Mouse (Mus musculus): Measurements from ENCODE around the gene Hadh. TPM values are rescaled to one million over a fixed set of nuclear protein-coding genes. Genes with fewer than 3 reads are reported as not detected.

Gene Hadh
- polyA plus RNA-seq, 1 experiment, result 1,641 TPM

GRCm38 (mm10) chr3:131295513-131296200 lies 23.8 kb upstream of the Hadh start:
- no peak overlapping the region for H3K27ac ChIP-seq (replicated peaks; ENCODE audit: low read depth, low read length)

GRCm38 (mm10) chr3:131294503-131294902 lies 22.6 kb upstream of the Hadh start:
- Histone ChIP-seq H3K27ac (replicated peaks; ENCODE audit: low read depth, low read length) (no peak overlapping the region), H3K4me3 (ENCODE audit: insufficient read depth, low read depth, low read length) (no peak overlapping the region), H3K4me1 (ENCODE audit: control insufficient read depth, insufficient read depth, insufficient read length, low read length) (no peaks in the 10 kb centered on the region)

More at GRCm38 (mm10) chr3:131295513-131296200, 23.8 kb upstream of the Hadh start:
- Histone ChIP-seq H3K4me3 (ENCODE audit: insufficient read depth, low read depth, low read length) (no peak overlapping the region), H3K4me1 (ENCODE audit: control insufficient read depth, insufficient read depth, insufficient read length, low read length) (no peaks in the 10 kb centered on the region)

GRCm38 (mm10) chr3:131292959-131293358 lies 21.1 kb upstream of the Hadh start:
- H3K4me3 ChIP-seq (ENCODE audit: insufficient read depth, low read depth, low read length), result no peak overlapping the region
- no peak overlapping the region for H3K27ac ChIP-seq (replicated peaks; ENCODE audit: low read depth, low read length)
- H3K4me1 ChIP-seq (ENCODE audit: control insufficient read depth, insufficient read depth, insufficient read length, low read length), result no peaks in the 10 kb centered on the region

GRCm38 (mm10) chr3:131292349-131292748 lies 20.4 kb upstream of the Hadh start:
- H3K4me1 ChIP-seq (ENCODE audit: control insufficient read depth, insufficient read depth, insufficient read length, low read length), result no peaks in the 10 kb centered on the region
- no peak overlapping the region for H3K27ac ChIP-seq (replicated peaks; ENCODE audit: low read depth, low read length)
- H3K4me3 ChIP-seq (ENCODE audit: insufficient read depth, low read depth, low read length), result no peak overlapping the region

- H3K4me3 ChIP-seq (ENCODE audit: insufficient read depth, low read depth, low read length), result no peak overlapping the region
- no peak overlapping the region for H3K27ac ChIP-seq (replicated peaks; ENCODE audit: low read depth, low read length)
- H3K4me1 ChIP-seq (ENCODE audit: control insufficient read depth, insufficient read depth, insufficient read length, low read length), result no peaks in the 10 kb centered on the region
Observed at GRCm38 (mm10) chr3:131291890-131292289, 20.0 kb upstream of the Hadh start.

- no peak overlapping the region for H3K4me3 ChIP-seq (ENCODE audit: insufficient read depth, low read depth, low read length)
- no peaks in the 10 kb centered on the region for H3K4me1 ChIP-seq (ENCODE audit: control insufficient read depth, insufficient read depth, insufficient read length, low read length)
- no peak overlapping the region for H3K27ac ChIP-seq (replicated peaks; ENCODE audit: low read depth, low read length)
Observed at GRCm38 (mm10) chr3:131274151-131274550, 2.2 kb upstream of the Hadh start.

GRCm38 (mm10) chr3:131272374-131273100 lies 636 bp upstream of the Hadh start:
- no peaks in the 10 kb centered on the region for H3K4me1 ChIP-seq (ENCODE audit: control insufficient read depth, insufficient read depth, insufficient read length, low read length)
- peak overlapping the region; percentile 67 for H3K27ac ChIP-seq (replicated peaks; ENCODE audit: low read depth, low read length)
- H3K4me3 ChIP-seq (ENCODE audit: insufficient read depth, low read depth, low read length), result peak overlapping the region; percentile 58

- Histone ChIP-seq H3K27ac (replicated peaks; ENCODE audit: low read depth, low read length) (peak overlapping the region; percentile 74), H3K4me1 (ENCODE audit: control insufficient read depth, insufficient read depth, insufficient read length, low read length) (peaks cover 2% of the 10 kb centered on the region; the same call in 1 of the 2 replicates), H3K4me3 (ENCODE audit: insufficient read depth, low read depth, low read length) (peak overlapping the region; percentile 91)
Observed at GRCm38 (mm10) chr3:131271157-131271556, 744 bp downstream of the Hadh start.

GRCm38 (mm10) chr3:131270381-131270780 lies 1.5 kb downstream of the Hadh start:
- Histone ChIP-seq H3K27ac (replicated peaks; ENCODE audit: low read depth, low read length) (peak overlapping the region; percentile 74), H3K4me3 (ENCODE audit: insufficient read depth, low read depth, low read length) (peak overlapping the region; percentile 91), H3K4me1 (ENCODE audit: control insufficient read depth, insufficient read depth, insufficient read length, low read length) (peaks cover 4% of the 10 kb centered on the region; the same call in 1 of the 2 replicates)

- peak overlapping the region; percentile 83 for H3K27ac ChIP-seq (replicated peaks; ENCODE audit: low read depth, low read length)
- H3K4me3 ChIP-seq (ENCODE audit: insufficient read depth, low read depth, low read length), result 0 out of 2 replicates have a peak overlapping the region, but pooled peaks have one; percentile 7
- peaks cover 12% of the 10 kb centered on the region; the same call in 1 of the 2 replicates for H3K4me1 ChIP-seq (ENCODE audit: control insufficient read depth, insufficient read depth, insufficient read length, low read length)
Observed at GRCm38 (mm10) chr3:131266366-131267050, 5.4 kb downstream of the Hadh start.

GRCm38 (mm10) chr3:131265516-131265915 lies 6.4 kb downstream of the Hadh start:
- peak overlapping the region; percentile 69 for H3K27ac ChIP-seq (replicated peaks; ENCODE audit: low read depth, low read length)
- H3K4me1 ChIP-seq (ENCODE audit: control insufficient read depth, insufficient read depth, insufficient read length, low read length), result peaks cover 12% of the 10 kb centered on the region; the same call in 1 of the 2 replicates
- no peak overlapping the region for H3K4me3 ChIP-seq (ENCODE audit: insufficient read depth, low read depth, low read length)

GRCm38 (mm10) chr3:131263766-131264486 lies 8.0 kb downstream of the Hadh start:
- H3K27ac ChIP-seq (replicated peaks; ENCODE audit: low read depth, low read length), result peak overlapping the region; percentile 49
- no peak overlapping the region for H3K4me3 ChIP-seq (ENCODE audit: insufficient read depth, low read depth, low read length)
- H3K4me1 ChIP-seq (ENCODE audit: control insufficient read depth, insufficient read depth, insufficient read length, low read length), result peaks cover 17% of the 10 kb centered on the region; the same call in 1 of the 2 replicates

- H3K27ac ChIP-seq (replicated peaks; ENCODE audit: low read depth, low read length), result peak overlapping the region; percentile 15; the same call in 1 of the 2 replicates
- peaks cover 18% of the 10 kb centered on the region; the same call in 1 of the 2 replicates for H3K4me1 ChIP-seq (ENCODE audit: control insufficient read depth, insufficient read depth, insufficient read length, low read length)
- no peak overlapping the region for H3K4me3 ChIP-seq (ENCODE audit: insufficient read depth, low read depth, low read length)
Observed at GRCm38 (mm10) chr3:131260418-131260817, 11.5 kb downstream of the Hadh start.

GRCm38 (mm10) chr3:131259392-131259965 lies 12.4 kb downstream of the Hadh start:
- Histone ChIP-seq H3K27ac (replicated peaks; ENCODE audit: low read depth, low read length) (peak overlapping the region; percentile 36; the same call in 1 of the 2 replicates), H3K4me3 (ENCODE audit: insufficient read depth, low read depth, low read length) (no peak overlapping the region), H3K4me1 (ENCODE audit: control insufficient read depth, insufficient read depth, insufficient read length, low read length) (peaks cover 10% of the 10 kb centered on the region; the same call in 1 of the 2 replicates)
